Mouse (Mus musculus) C2C12 (cell line): Measurements from ENCODE around the gene Tmem115. TPM values are rescaled to one million over a fixed set of nuclear protein-coding genes. Genes with fewer than 3 reads are reported as not detected.
"Not testable (repeated sequence)": the region's sequence is repeated elsewhere in the genome, so short reads cannot be mapped to it uniquely, and the experiment has no call there.

ENCODE experiments used
- H3K27me3 ChIP-seq: one replicate; pipeline ENCODE4 v1.6.1; 2011; ENCODE audit not compliant: control insufficient read depth, insufficient read depth, insufficient read length
- H3K36me3 ChIP-seq: one replicate; pipeline ENCODE4 v1.6.1; 2011; ENCODE audit not compliant: control insufficient read depth, insufficient read depth
- H3K4me3 ChIP-seq: one replicate; pipeline ENCODE4 v1.5.1; 2011; ENCODE audit warnings: mild to moderate bottlenecking, control low read depth; ENCODE audit not compliant: poor library complexity, insufficient read depth, severe bottlenecking
- H3K79me2 ChIP-seq: one replicate; pipeline ENCODE4 v1.6.1; 2011; ENCODE audit not compliant: control insufficient read depth, insufficient read depth
- H3K79me3 ChIP-seq: one replicate; pipeline ENCODE4 v1.6.1; 2011; ENCODE audit warnings: low read depth, control low read depth
- H3ac ChIP-seq: one replicate; pipeline ENCODE3; 2011; ENCODE audit warnings: low read depth; ENCODE audit not compliant: control insufficient read depth, insufficient read length
- CEBPB ChIP-seq: IDR thresholded peaks from one replicate; pipeline ENCODE4 v1.6.1; 2011; ENCODE audit warnings: low read depth, mild to moderate bottlenecking, control low read depth, moderate library complexity
- CTCF ChIP-seq: IDR thresholded peaks from one replicate; pipeline ENCODE4 v1.5.1; 2011; ENCODE audit not compliant: control insufficient read depth, insufficient read depth, insufficient read length
- FOSL1 ChIP-seq: IDR thresholded peaks from one replicate; pipeline ENCODE4 v1.8.0; 2011; ENCODE audit warnings: mild to moderate bottlenecking, low read length; ENCODE audit not compliant: poor library complexity, insufficient read depth, severe bottlenecking
- MAX ChIP-seq: IDR thresholded peaks from one replicate; pipeline ENCODE4 v1.6.1; 2011; ENCODE audit warnings: mild to moderate bottlenecking, control low read depth
- MYOD1 ChIP-seq: IDR thresholded peaks from one replicate; pipeline ENCODE4 v1.6.1; 2011; ENCODE audit warnings: low read depth; ENCODE audit not compliant: control insufficient read depth, insufficient read length
- MYOG ChIP-seq: IDR thresholded peaks from one replicate; pipeline ENCODE4 v1.6.1; 2011; ENCODE audit not compliant: control insufficient read depth, insufficient read length; ENCODE audit errors: extremely low read depth
- USF1 ChIP-seq: IDR thresholded peaks from one replicate; pipeline ENCODE4 v1.6.1; 2011; ENCODE audit warnings: low read depth, mild to moderate bottlenecking, control low read depth, moderate library complexity
- polyA plus RNA-seq: library from polyadenylated mRNA; unstranded; fragments of >200 nt; fragmentation: generic; extraction: Trizol; gene quantifications from one replicate; pipeline ENCODE4 v1.2.1, GENCODE M21; 2012; ENCODE audit warnings: missing spikeins

The Tmem115 gene
- polyA plus RNA-seq, 1 experiment, result 33.4 TPM

DNA sequence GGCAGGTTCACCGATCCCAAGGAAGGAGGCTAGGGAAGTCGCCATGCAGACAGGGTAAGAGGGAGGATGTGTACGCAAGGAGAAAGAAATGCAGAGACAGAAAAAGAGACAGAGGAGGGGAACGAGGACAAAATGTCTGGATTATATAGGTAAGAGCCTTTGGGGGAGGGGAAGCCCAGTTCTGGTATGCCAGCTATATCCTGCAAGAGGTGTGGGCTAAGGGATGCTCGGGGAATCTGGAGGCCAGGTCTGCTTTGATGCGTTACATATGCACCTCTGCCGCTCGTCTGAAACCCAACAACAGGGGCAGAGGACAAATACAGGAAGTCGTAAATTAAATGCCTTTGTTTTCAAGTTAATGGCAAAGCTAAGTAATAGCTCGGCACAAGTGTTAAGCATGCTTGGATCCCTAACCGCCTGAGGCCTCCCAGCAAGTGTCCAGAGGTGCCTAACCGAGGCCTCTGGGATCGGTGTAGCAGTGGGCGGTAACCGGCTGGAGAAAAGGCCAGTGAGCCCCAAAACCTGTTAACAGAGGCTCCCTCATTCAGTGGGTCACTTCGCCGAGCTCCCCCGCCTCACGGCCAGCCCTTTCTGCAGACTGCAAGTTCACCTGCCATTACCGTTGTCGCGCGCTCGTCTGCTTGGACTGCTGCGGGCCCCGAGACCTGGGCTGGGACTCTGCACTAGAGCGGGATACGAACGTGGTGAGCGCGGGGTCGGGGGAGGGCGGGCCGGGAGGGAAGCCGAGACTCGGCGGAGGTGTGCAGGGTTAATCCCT lies 20.0 kb downstream of the Tmem115 start:
- TF ChIP-seq USF1 (no peak), CTCF (no peak), FOSL1 (no peak), MYOD1 (no peak), CEBPB (no peak), MAX (no peak), MYOG (no peak)
- Histone ChIP-seq H3K4me3 (peak overlapping the region; percentile 82), H3K79me2 (peaks cover 67% of the 10 kb centered on the region), H3K36me3 (peaks cover 25% of the 10 kb centered on the region), H3K79me3 (peaks cover 34% of the 10 kb centered on the region), H3K27me3 (no peaks in the 10 kb centered on the region), H3ac (peak overlapping the region; percentile 52)

DNA sequence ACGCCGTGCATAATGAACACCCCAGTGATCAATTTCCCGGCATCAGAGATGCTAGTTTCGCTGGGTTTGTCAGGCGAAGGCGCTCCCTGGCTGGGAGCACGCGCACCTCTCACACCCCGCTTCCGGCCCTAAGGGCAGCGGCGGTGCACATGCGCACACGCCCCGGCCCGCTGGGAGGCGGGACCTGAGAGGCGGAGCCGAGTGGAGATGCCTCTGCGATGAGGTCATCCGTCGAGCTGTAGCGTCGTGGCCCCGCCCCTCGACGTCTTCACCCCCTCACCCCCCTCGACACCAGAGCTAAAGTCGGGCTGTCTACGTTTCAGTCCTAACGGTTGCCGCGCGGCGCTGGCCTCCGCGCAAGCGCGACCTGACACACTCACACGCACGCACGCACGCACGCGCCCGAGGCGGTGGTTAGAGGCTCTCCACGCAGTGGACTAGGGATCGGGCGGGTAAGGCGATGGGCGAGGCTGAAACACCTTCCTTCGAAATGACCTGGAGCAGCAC lies 20.6 kb downstream of the Tmem115 start:
- H3K27me3 ChIP-seq, result no peaks in the 10 kb centered on the region
- H3K79me2 ChIP-seq, result peaks cover 74% of the 10 kb centered on the region
- H3ac ChIP-seq, result peak overlapping the region; percentile 97
- peaks cover 32% of the 10 kb centered on the region for H3K36me3 ChIP-seq
- H3K4me3 ChIP-seq, result peak overlapping the region; percentile 82
- TF ChIP-seq CTCF (no peak), MAX (peak; percentile 73), FOSL1 (no peak)
- peaks cover 40% of the 10 kb centered on the region for H3K79me3 ChIP-seq

DNA sequence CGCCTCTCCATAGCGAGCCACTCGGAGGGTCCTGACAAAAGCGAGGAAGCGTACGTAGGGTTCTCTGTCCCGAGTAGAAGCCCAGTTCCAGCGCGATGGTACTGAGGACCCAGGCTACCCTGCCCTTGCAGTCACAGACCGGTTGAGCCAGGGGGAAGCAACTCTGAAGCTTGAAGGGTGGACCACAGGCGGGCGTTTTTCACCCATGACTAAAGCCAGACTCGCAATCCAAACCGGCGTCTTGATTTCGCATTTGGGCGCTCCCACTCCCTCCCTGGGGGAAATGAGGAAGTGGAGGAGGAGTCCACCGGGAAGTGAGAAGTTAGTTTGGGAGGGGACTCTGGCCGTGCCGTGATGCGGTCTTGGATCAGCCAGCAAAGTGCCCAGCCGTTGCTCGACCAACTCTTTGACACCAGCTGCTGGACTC lies 21.3 kb downstream of the Tmem115 start:
- no peaks in the 10 kb centered on the region for H3K27me3 ChIP-seq
- H3K4me3 ChIP-seq, result peak overlapping the region; percentile 82
- peaks cover 43% of the 10 kb centered on the region for H3K79me3 ChIP-seq
- TF ChIP-seq USF1, result no peak
- no peak for TF ChIP-seq MAX
- TF ChIP-seq CTCF, result no peak
- TF ChIP-seq FOSL1, result no peak
- no peak for TF ChIP-seq MYOG
- TF ChIP-seq CEBPB, result no peak
- no peak for TF ChIP-seq MYOD1
- H3ac ChIP-seq, result peak overlapping the region; percentile 97
- H3K36me3 ChIP-seq, result peaks cover 38% of the 10 kb centered on the region
- peaks cover 80% of the 10 kb centered on the region for H3K79me2 ChIP-seq

DNA sequence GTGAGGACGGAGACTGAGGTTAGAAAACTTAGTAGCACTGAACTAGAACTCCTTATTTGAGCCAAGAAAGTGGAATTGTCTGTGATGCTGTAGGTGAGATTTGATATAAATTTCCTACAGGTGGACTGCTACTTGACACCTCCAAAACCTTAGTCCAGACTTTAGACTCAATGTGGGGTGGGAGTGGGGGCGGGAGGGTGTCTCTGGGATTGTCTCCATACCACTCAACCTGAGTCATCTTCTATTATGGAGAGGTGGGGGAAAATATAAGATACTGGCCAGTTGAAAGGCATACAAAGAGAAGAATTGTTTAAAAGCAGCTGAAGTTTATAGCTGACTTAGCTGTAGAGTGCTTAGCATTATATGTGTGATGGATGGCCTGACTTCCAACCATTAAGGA lies 22.0 kb downstream of the Tmem115 start:
- Histone ChIP-seq H3K4me3 (peak overlapping the region; percentile 82), H3ac (peak overlapping the region; percentile 67), H3K27me3 (no peaks in the 10 kb centered on the region)

DNA sequence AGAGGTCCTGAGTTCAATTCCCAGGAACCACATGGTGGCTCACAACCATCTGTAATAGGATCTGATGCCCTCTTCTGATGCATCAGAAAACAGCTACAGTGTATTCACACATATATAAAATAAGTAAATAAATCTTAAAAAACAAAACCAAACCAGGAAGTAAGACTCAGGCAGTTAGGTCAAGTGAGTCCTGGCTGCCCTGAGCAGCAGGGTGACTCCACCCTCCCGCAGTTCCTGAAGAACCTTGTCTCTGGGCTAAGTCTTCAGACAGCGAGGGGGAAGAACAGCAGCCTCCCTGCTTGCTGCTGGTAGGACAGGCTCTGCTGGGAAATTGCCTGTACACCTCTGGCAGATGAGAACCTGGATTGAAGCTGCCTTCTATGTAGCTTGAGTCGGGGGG lies 22.6 kb downstream of the Tmem115 start:
- Histone ChIP-seq H3K36me3 (peaks cover 51% of the 10 kb centered on the region), H3ac (peak overlapping the region; percentile 53), H3K27me3 (no peaks in the 10 kb centered on the region), H3K79me2 (peaks cover 80% of the 10 kb centered on the region), H3K79me3 (peaks cover 43% of the 10 kb centered on the region), H3K4me3 (peak overlapping the region; percentile 82)
- no peak for TF ChIP-seq CTCF

More for the DNA sequence above, 22.0 kb downstream of the Tmem115 start:
- TF ChIP-seq CEBPB, result no peak
- no peak for TF ChIP-seq CTCF
- no peak for TF ChIP-seq MAX
- TF ChIP-seq MYOG, result no peak
- peaks cover 45% of the 10 kb centered on the region for H3K36me3 ChIP-seq
- peaks cover 80% of the 10 kb centered on the region for H3K79me2 ChIP-seq
- H3K79me3 ChIP-seq, result peaks cover 43% of the 10 kb centered on the region

DNA sequence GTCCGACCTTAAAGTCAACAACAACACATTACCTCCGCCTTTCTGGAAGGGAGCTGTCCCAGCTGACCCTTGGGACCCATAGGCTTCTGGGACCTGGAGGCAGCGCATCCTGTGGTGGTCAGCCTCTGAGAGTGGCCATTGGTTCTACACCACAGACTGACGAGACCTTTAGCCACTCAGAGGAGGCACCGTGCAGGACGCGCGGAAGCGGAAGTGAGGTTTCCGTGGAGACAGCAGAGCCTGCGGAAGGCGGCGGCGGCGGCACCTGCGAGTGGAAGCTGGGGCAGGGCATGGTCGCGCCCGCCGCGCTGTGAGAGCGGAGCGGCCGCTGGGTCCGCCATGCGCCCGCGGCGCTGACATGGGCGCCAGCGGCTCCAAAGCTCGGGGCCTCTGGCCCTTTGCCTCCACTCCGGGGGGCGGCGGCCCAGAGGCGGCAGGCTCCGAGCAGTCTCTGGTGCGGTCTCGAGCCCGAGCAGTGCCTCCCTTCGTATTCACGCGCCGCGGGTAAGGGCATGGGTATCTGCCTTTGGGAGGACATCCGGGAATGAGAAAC lies 29.4 kb downstream of the Tmem115 start, which contains the start of gene Tusc2:
Gene Tusc2, plus strand, starts transcription at position 227 of the 553 bp plus-strand sequence.
- H3K79me2 ChIP-seq, result peaks cover 19% of the 10 kb centered on the region
- TF ChIP-seq FOSL1, result no peak
- no peak for TF ChIP-seq MYOG
- no peak for TF ChIP-seq CTCF
- no peak for TF ChIP-seq CEBPB
- TF ChIP-seq MYOD1, result no peak
- no peak for TF ChIP-seq MAX
- peaks cover 50% of the 10 kb centered on the region for H3K36me3 ChIP-seq
- H3K4me3 ChIP-seq, result peak within 1 kb of the TSS; percentile 46
- peaks cover 10% of the 10 kb centered on the region for H3K79me3 ChIP-seq
- no peaks in the 10 kb centered on the region for H3K27me3 ChIP-seq
- H3ac ChIP-seq, result peak within 1 kb of the TSS; percentile 49

DNA sequence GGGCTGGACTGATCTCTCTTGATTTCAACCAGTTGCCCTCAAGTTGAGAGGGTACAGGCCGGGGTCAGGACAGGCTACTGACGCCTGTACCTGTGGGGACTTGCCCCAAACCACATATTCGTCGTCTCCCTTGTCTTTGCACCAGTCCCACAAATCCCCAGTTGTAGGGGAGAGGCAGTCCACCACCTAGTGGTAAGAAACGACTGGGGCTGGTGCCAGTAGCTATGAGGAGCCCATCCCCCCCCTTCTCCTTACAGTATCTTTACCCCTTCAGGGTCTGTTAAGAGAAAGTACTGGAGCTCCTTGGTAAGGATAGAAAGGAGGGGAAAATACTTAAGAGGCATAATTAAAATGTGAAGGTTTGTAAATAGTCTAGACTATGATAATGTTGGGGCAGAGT lies 31.8 kb downstream of the Tmem115 start:
- H3K36me3 ChIP-seq, result peaks cover 25% of the 10 kb centered on the region
- not testable (repeated sequence) for H3K27me3 ChIP-seq, H3ac ChIP-seq, H3K79me3 ChIP-seq, H3K4me3 ChIP-seq
- peaks cover 14% of the 10 kb centered on the region for H3K79me2 ChIP-seq
